Mouse (Mus musculus): ENCODE results near the gene Nlrp4c. TPM values are rescaled to one million over a fixed set of nuclear protein-coding genes. Genes with fewer than 3 reads are reported as not detected.

Nlrp4c gene
- polyA plus RNA-seq, 1 experiment from 2014 or later, result not detected

DNA sequence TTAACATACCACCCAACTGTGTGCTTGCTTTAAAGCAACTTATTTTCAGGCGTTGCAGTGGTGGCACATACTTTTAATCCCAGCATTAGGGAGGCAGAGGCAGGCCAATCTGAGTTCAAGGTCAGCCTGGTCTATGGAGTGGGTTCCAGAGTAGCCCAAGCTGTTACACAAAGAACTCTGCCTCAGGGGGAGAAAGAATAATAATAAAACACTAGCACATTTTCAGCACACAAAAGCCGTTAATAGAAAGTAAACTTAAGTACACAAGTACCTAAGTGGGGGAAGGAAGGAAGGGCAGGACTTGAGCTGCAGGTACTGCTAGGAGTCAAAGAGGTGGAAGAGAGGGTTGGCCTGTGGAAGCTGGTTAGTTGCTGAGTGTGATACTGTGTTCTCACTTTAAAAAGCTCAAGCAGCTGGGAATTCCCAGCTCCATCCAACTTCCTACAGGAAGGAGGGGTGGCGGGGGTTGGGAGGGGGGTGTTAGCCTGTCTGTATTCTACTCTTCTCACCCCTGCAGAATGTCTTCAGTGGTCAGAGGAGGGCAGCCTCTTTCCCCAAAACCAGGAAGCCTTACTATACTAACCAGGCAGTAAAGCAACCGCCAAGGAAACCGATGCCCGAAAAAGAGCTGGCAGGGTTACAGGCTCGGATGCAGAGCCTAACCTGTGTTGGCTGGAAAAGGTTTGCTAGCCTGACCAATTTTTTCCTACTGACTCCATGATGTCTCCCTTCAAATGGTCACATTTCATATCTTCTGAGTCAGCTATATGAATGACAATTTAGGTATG, 101.4 kb downstream of the Nlrp4c start:
- Histone ChIP-seq H3K4me1 (replicated peaks) (no peaks in the 10 kb centered on the region), H3K27ac (no peak overlapping the region), H3K9me3 (no peaks in the 10 kb centered on the region), H3K4me3 (no peak overlapping the region), H3K27me3 (ENCODE audit: insufficient read depth, poor library complexity, severe bottlenecking) (no peaks in the 10 kb centered on the region), H3K36me3 (peaks cover 13% of the 10 kb centered on the region)
- 91% methylated on average over 7 of the region's 7 CpGs for WGBS
- DNase-seq (ENCODE audit: low spot score), result no peak

GRCm38 (mm10) chr7:6146982-6147325, 102.0 kb downstream of the Nlrp4c start:
- H3K36me3 ChIP-seq, result peaks cover 7% of the 10 kb centered on the region
- DNase-seq (ENCODE audit: low spot score), result no peak
- H3K27me3 ChIP-seq (ENCODE audit: insufficient read depth, poor library complexity, severe bottlenecking), result no peaks in the 10 kb centered on the region
- H3K9me3 ChIP-seq, result no peaks in the 10 kb centered on the region
- WGBS, result 89% methylated on average over 2 of the region's 2 CpGs
- no peaks in the 10 kb centered on the region for H3K4me1 ChIP-seq (replicated peaks)
- no peak overlapping the region for H3K4me3 ChIP-seq
- H3K27ac ChIP-seq, result no peak overlapping the region

GRCm38 (mm10) chr7:6147688-6148087, 102.7 kb downstream of the Nlrp4c start:
- WGBS, result 88% methylated on average over 5 of the region's 5 CpGs
- no peak overlapping the region for H3K4me3 ChIP-seq
- no peak for DNase-seq (ENCODE audit: low spot score)
- H3K4me1 ChIP-seq (replicated peaks), result no peaks in the 10 kb centered on the region
- H3K27ac ChIP-seq, result no peak overlapping the region
- H3K36me3 ChIP-seq, result peaks cover 4% of the 10 kb centered on the region
- no peaks in the 10 kb centered on the region for H3K9me3 ChIP-seq
- H3K27me3 ChIP-seq (ENCODE audit: insufficient read depth, poor library complexity, severe bottlenecking), result no peaks in the 10 kb centered on the region

GRCm38 (mm10) chr7:6151266-6151665, 106.3 kb downstream of the Nlrp4c start:
- WGBS, result 96% methylated on average over 1 of the region's 1 CpGs
- H3K4me3 ChIP-seq, result no peak overlapping the region
- no peaks in the 10 kb centered on the region for H3K27me3 ChIP-seq (ENCODE audit: insufficient read depth, poor library complexity, severe bottlenecking)
- H3K4me1 ChIP-seq (replicated peaks), result peaks cover 20% of the 10 kb centered on the region
- DNase-seq (ENCODE audit: low spot score), result no peak
- peaks cover 3% of the 10 kb centered on the region; the same call in 1 of the 2 replicates for H3K36me3 ChIP-seq
- no peak overlapping the region for H3K27ac ChIP-seq
- H3K9me3 ChIP-seq, result 0 out of 2 replicates have a peak, but pooled peaks cover 7% of the 10 kb centered on the region

DNA sequence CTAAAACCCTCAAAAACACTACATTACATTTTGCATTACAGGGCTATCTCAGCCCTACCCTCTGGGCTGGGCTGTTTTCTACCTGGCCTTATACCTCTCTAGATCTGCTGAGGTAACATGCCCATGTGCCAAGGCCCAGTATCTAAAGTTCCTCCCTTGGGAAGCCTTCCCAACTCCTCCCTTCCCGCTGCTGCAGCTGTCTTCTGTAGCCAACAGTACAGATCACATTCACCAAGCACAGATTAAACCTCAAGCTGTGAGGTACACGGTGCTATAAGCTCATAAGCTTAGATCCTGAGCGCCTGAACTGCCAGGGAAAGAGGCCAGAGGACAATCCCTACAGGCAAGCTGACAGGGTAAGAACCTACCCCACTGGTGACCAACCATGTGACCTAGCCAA, 107.1 kb downstream of the Nlrp4c start:
- no peak overlapping the region for H3K4me3 ChIP-seq
- H3K27me3 ChIP-seq (ENCODE audit: insufficient read depth, poor library complexity, severe bottlenecking), result no peaks in the 10 kb centered on the region
- peaks cover 3% of the 10 kb centered on the region; the same call in 1 of the 2 replicates for H3K36me3 ChIP-seq
- WGBS, result 91% methylated on average over 3 of the region's 3 CpGs
- no peak overlapping the region for H3K27ac ChIP-seq
- DNase-seq (ENCODE audit: low spot score), result no peak
- peaks cover 26% of the 10 kb centered on the region for H3K4me1 ChIP-seq (replicated peaks)
- 0 out of 2 replicates have a peak, but pooled peaks cover 7% of the 10 kb centered on the region for H3K9me3 ChIP-seq

DNA sequence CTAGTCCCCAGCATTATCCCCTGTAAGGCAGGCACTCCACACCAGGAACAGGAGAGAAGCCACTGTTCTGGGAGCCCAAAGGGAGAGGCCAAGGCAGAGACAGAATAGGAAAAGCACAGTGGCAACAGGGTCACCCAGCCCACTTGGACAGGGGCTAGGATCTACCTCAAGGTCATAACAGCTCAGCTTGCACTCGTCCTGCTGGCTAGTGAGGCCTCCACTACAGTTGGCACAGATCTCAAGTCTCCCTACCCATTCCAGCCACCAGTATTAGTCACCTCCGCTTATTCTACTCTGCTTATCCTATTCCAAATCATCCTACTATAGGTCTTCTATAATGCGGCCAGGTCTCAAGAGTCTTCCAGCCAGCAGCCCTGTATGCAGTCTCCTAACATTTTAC, 108.2 kb downstream of the Nlrp4c start:
- Histone ChIP-seq H3K27me3 (ENCODE audit: insufficient read depth, poor library complexity, severe bottlenecking) (no peaks in the 10 kb centered on the region), H3K36me3 (peaks cover 3% of the 10 kb centered on the region; the same call in 1 of the 2 replicates), H3K4me1 (replicated peaks) (peaks cover 26% of the 10 kb centered on the region), H3K9me3 (0 out of 2 replicates have a peak, but pooled peaks cover 7% of the 10 kb centered on the region), H3K4me3 (no peak overlapping the region), H3K27ac (no peak overlapping the region)
- 95% methylated on average over 3 of the region's 3 CpGs for WGBS
- DNase-seq (ENCODE audit: low spot score), result no peak

- peaks cover 3% of the 10 kb centered on the region; the same call in 1 of the 2 replicates for H3K36me3 ChIP-seq
- WGBS, result 89% methylated on average over 5 of the region's 5 CpGs
- no peak overlapping the region for H3K27ac ChIP-seq
- H3K4me3 ChIP-seq, result peak overlapping the region; percentile 90
- no peak for DNase-seq (ENCODE audit: low spot score)
- H3K9me3 ChIP-seq, result 0 out of 2 replicates have a peak, but pooled peaks cover 7% of the 10 kb centered on the region
- H3K4me1 ChIP-seq (replicated peaks), result peaks cover 26% of the 10 kb centered on the region
- no peaks in the 10 kb centered on the region for H3K27me3 ChIP-seq (ENCODE audit: insufficient read depth, poor library complexity, severe bottlenecking)
These were observed 109.2 kb downstream of the Nlrp4c start for GRCm38 (mm10) chr7:6154164-6154563.

Other genes with a start within 250 kb of the Nlrp4c start
- not detected in 2 replicates for gene Vmn1r63, start 239.7 kb upstream of the Nlrp4c start, polyA plus RNA-seq (2016; fragmentation: Nextera tagmentation; extraction: Ambion mirVana)
- not detected in 2 replicates for gene Vmn1r64, start 160.6 kb upstream of the Nlrp4c start, polyA plus RNA-seq (2016; fragmentation: Nextera tagmentation; extraction: Ambion mirVana)
- not detected in 2 replicates for gene Vmn1r65, start 34.2 kb upstream of the Nlrp4c start, polyA plus RNA-seq (2016; fragmentation: Nextera tagmentation; extraction: Ambion mirVana)
- 24.2 and 31.8 TPM in 2 replicates for gene Zfp787, start 110.8 kb downstream of the Nlrp4c start, polyA plus RNA-seq (2016; fragmentation: Nextera tagmentation; extraction: Ambion mirVana)
- 84.4 and 91.4 TPM in 2 replicates for gene Zfp444, start 127.1 kb downstream of the Nlrp4c start, polyA plus RNA-seq (2016; fragmentation: Nextera tagmentation; extraction: Ambion mirVana)
- gene Galp, start 151.9 kb downstream of the Nlrp4c start, polyA plus RNA-seq (2016; fragmentation: Nextera tagmentation; extraction: Ambion mirVana), result not detected in 2 replicates
- not detected in 2 replicates for gene Zscan5b, start 177.1 kb downstream of the Nlrp4c start, polyA plus RNA-seq (2016; fragmentation: Nextera tagmentation; extraction: Ambion mirVana)
- 0.24 TPM in 1 of 2 replicates, not detected in the other for gene Epp13, start 207.5 kb downstream of the Nlrp4c start, polyA plus RNA-seq (2016; fragmentation: Nextera tagmentation; extraction: Ambion mirVana)
- gene Zfp667, start 241.4 kb downstream of the Nlrp4c start, polyA plus RNA-seq (2016; fragmentation: Nextera tagmentation; extraction: Ambion mirVana), result 8.5 and 9.6 TPM in 2 replicates